Mouse (Mus musculus) left cerebral cortex, adult 18-20 months (tissue): ENCODE data around the gene Gm38655. TPM values are rescaled to one million over a fixed set of nuclear protein-coding genes. Genes with fewer than 3 reads are reported as not detected.

ENCODE experiments used
- DNase-seq, 2 experiments: peaks; one replicate each; pipeline ENCODE4 v3.0.0; 2021 to 2022; ENCODE audit warnings: low spot score in 2 of 2, mixed read lengths in 1 of 2
- long read RNA-seq, 2 experiments: library from polyadenylated mRNA; stranded (forward); transcript quantifications; one replicate each; pipeline ENCODE4 v2.0.0; 2021
- total RNA-seq, 2 experiments: library from RNA; stranded (reverse); gene quantifications; 2 replicates each; pipeline ENCODE4 v1.2.3; 2021

Gm38655 gene
- total RNA-seq = not detected
- long read RNA-seq, experiment 1 = 0 reads
- long read RNA-seq, experiment 2 = 0 reads

GRCm38 (mm10) chr17:25175411-25175810 lies at the start of gene Gm38655:
Gene Gm38655, minus strand, starts transcription at chr17:25175471.
- no peak for DNase-seq

DNA sequence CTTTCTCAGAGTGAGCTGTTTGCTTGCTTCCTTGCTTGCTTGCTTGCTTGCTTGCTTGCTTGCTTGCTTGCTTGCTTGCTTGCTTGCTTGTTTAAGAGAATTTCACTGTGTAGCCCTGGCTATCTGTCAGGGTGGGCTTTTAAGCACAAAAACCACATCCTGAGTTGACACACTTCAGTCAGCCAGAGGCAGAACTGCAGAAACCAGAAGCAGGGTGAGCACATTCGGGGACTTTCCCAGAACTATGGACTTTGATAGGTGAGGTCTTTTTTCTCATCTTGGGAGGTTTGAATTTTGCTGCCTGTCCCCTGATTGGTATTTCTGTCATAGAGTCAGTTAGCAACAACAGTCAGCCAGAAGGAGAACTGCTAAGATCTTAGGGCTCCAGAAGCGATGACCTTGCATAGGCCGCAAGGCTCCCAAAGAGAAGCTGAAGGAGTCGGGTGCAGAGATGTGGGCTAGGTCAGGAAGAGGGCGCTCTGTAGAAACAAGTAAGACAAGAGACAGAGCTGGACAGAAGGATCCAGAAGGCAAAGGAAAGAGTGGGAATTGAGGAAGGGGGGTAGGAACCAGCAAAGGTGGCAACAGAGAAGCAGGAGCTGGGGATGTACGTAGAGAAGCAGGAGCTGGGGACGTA lies 49.4 kb upstream of the Gm38655 start:
- DNase-seq = no peak

DNA sequence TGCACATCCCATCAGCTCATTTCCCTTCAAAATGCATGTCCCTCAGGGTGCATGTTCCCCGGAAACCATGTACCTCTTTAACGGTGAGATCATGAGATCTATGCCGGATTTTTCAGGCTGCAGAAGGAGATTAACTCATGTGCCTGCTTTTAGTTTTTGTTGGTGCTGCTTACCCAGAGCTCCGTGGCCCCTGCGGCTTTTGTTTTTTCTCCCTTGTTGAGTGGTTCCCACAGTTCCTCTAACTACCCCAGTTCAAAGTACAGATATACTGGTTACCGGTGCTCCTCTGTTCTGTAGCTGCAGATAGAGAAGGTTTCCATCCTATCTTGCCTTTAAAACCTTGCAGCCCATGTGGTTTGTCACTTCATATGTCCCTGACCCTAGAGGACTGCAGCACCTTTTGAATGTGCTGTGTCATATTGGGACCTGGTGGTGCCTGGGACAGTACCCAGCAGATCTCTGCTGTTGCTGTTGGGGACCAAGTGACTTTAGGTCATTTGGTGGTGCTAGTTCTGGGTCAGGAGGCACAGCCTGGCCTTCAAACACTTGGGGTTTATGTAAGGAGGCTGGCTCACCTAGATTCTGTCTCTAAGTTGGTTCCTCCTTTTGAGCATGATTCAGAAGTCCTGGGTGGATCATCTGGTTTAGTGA lies 47.8 kb upstream of the Gm38655 start:
- DNase-seq = no peak

DNA sequence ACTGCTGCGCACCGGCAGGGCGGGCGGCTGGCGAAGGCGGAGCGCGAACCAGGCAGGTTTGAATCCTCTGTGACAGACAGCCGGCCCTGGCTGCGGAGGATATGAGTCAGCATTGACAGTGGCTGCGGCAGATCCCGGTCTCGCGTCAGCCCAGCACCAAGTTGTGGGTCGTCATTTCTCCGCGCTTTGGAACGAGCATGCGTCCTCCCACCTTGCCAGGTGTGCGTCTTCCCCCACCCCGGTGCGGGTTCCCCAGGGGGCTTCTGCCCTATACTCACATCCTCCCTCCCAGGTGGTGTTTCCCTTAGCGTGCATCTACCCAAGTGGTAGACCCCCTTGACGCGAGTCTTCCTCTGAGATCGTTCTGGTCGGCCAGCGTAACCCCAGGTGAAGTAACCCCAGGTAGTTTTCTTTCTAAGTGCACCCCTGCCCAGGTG lies 47.3 kb upstream of the Gm38655 start:
- peak in 1 of 2 experiments; percentile 24 for DNase-seq

GRCm38 (mm10) chr17:25221821-25222503 lies 46.7 kb upstream of the Gm38655 start:
- DNase-seq = peak; percentile 35 to 42

GRCm38 (mm10) chr17:25220746-25221145 lies 45.5 kb upstream of the Gm38655 start:
- DNase-seq = no peak

- no peak for DNase-seq
These were observed 44.4 kb upstream of the Gm38655 start for GRCm38 (mm10) chr17:25219492-25220295.

GRCm38 (mm10) chr17:25218967-25219366 lies 43.7 kb upstream of the Gm38655 start:
- no peak for DNase-seq

DNA sequence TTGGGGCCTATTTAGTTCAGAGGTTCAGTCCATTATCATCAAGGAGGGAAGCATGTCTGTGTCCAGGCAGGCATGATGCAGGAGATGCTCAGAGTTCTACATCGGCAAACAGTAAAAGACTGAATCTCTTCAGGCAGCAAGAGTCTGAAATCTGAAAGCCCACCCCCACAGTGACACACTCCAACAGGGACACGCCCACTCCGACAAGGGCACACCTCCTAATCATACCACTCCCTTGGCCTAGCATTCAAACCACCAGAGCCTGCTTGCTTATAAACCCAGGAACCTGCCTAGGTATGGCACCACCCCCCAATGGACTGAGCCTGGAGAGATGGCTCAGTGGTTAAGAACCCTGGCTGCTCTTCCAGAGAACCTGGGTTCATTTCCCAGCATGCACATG lies 40.2 kb upstream of the Gm38655 start:
- no peak for DNase-seq

- DNase-seq = no peak
These were observed 36.4 kb upstream of the Gm38655 start for GRCm38 (mm10) chr17:25211705-25212104.

DNA sequence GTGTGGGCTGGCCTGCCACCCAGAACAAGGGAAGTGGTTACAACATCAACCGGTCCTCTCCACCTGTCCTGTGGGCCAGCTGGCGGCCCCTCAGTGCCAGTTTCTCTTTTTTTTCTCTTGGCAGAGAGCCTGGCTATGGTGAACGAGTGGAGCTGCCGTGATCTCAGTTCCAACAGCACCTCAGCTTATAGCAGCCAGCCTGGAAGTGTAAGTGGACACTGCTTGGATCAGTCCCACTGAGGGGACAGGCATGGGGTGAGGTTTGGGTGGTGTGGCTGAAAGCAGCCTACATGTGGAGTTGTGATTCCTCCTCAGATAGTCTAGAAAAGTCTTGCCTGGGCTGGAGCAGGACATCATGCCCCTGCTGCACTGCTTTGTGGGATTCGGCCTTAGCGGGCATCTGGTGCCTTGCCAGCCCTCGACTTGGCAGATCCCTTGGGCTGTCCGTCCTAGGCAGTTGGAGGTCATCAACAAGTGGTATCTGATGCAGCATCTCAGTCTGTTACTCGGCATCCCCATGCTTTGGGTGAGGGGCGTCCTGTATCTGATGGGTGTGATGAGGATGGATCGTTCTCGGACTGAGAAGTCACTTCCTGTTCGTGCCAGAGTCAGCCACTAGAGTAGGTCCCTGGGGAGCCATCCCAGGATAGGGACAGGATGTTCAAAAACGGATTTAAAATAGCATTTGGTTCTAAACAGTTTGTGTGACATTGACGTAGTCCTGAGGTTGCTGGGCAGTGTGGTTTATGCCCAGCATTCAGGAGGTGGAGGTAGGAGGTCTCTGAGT lies 35.6 kb upstream of the Gm38655 start:
- DNase-seq = no peak

GRCm38 (mm10) chr17:25210006-25210405 lies 34.7 kb upstream of the Gm38655 start:
- no peak for DNase-seq

DNA sequence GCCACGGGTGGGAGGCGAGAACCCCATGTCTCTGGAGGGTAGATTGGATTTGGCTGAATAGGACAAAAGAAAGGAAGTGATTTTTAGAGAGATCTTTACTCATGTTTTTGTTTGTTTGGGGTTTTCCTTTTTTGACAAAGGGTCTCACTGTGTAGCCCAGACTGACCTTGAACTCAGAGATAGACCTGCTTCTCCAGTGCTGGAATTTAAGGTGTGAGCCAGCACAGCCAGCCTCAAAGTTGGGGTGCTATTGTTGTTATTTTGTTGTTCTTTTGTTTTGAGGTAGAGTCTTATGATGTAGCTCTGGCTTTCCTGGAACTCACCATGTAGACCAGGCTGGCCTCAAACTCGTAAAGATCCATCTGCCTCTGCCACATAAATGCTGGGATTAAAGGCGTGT lies 27.1 kb upstream of the Gm38655 start:
- no peak for DNase-seq

- DNase-seq = no peak
These were observed 13.8 kb upstream of the Gm38655 start for GRCm38 (mm10) chr17:25189091-25189490.

DNA sequence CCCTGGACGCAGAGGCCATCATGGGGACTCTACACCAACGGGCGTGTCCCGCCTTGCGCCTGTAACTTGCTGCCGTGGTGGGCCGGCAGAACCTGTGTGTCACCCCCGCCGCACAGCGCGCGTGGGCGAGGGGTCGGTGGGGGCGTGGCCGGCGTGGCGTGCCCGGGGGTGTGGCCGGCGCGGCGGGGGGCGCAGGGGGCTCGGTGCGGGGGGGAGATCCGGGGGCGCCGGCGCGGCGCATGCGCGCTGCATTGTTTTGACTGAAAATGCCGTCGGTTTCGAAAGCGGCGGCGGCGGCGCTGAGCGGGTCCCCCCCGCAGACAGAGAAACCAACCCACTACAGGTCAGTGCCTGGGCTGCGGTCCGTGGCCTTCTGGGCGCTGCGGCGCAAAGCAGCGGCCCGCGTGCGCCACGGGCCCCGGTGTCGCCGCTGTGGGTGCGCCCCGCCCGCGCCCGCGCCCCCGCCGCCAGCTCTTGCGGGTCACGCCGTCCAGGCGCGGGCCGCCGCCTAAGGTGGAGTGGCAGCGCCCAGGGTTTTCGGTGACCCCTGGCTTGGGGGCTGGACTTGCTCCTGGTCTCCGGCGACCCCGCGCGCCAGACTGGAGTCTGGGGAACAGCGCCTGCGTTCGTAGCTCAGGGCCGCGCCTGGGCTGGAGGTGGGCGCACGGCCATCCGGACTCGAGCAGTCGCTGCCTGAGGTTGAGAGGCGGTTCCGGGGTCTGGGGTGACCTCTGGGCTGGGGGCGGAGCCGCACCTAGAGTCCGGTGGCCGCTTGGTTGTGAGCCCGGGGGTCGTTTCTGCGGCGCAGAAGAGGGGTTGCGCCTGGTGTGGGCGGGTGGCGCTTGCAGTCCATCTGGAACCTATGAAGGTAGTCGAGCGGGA lies 13.1 kb upstream of the Gm38655 start, which contains the start of gene Unkl:
Gene Unkl (plus strand): TSS at position 248 of the 882 bp plus-strand sequence.
- peak; percentile 71 to 73 for DNase-seq

DNA sequence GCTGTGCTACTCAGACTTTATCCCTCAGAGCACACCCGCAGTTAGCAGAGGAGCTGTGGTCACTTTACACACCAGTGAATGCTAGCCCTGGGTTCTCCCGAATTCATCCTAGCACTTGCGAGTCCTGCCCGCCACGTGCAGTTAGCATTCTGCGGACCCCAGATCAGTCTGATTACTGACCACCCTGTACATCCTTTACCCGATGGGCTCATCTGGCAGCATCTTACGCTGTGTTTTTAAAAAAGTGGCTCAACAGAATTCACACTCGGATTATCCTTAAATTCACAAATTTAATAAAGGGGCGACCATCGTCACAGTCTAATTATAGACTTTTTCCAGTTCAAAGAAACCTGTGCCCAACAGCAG lies 12.5 kb upstream of the Gm38655 start:
- no peak for DNase-seq

- DNase-seq = no peak
These were observed 9.7 kb upstream of the Gm38655 start for GRCm38 (mm10) chr17:25184961-25185360.

DNA sequence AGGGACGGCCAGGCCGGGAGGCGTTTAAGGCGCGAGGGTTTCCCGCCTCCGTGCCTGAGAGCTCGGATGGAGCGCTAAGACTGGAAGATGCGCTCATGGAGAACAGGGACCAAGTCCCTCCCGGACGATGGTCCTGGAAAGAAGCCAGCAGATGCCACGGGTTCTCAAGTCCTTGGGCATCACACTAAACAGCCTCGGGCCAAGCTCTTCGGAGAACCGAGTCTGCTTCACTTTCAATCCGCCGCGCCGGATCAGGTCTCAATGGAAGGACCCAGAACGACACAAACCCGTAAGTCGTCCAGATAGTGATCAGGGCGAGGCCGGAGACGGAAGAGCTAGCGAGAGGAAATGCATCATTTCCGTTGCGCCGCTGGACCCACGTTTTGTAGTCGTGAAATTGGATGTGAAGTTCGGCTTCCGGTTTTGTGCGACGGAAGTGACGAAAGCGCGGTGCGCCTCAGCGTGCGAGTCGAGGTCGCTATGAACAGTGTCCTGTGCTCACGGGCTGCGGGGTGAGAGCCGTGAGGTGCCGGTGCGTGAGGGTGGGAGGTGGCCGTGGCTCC lies 8.9 kb upstream of the Gm38655 start, which contains the start of gene BC003965:
Gene BC003965 (plus strand): TSS at position 426 of the 563 bp plus-strand sequence.
- peak; percentile 99 to 100 for DNase-seq

DNA sequence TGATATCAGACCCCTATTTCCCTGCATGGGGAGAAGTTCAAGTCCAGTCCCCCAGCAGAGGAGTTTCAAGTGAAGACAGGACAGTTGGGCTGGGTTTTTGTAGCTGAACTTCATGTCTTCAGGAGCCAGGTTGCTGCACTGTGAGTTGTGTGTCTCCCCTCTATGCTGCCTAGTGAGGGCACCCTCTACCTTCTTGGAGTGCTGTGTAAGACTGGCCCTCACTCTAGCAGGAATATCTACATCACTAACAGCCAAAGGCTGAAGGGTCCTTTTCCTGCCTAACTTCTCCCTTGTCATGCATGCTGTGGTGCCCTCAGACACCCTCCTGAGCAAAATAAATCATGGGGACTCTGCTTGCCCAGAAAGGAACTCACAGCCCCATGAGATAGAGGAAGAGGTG lies 8.0 kb upstream of the Gm38655 start:
- DNase-seq = no peak
